Mouse (Mus musculus): ENCODE data around the gene 5730522E02Rik. TPM values are rescaled to one million over a fixed set of nuclear protein-coding genes. Genes with fewer than 3 reads are reported as not detected.

The 5730522E02Rik gene
- polyA plus RNA-seq, 1 experiment = 0.25 TPM

DNA sequence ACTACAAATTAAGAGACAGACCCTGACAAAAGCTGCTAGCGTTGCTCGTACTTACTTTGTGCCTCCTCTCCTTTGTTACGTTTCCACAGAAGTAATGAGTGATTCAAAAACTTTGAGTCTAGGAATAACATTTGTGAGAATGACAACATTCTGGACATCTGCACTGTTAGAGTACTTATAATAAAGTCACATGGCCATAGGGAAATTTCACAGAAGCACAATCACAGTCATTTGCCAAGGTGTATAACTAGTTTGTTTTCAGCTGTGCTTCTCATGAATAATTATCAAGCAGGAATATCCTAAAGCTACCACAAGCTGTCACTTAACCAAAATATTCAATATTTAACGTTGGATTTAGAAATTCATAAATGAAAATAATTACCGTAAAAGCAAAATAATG is 269.1 kb downstream of the 5730522E02Rik start:
- H3K27ac ChIP-seq (ENCODE audit: control insufficient read depth, insufficient read depth, low read depth, low read length) = no peak overlapping the region
- TF ChIP-seq POLR2A (IDR thresholded peaks at IDR 0.05; ENCODE audit: control insufficient read depth, low read depth, low read length) (no peak), CTCF (IDR thresholded peaks at IDR 0.05; ENCODE audit: control insufficient read depth, insufficient read depth, insufficient replicate concordance, low read depth, low read length) (no peak)
- no peak overlapping the region for H3K4me3 ChIP-seq (ENCODE audit: control insufficient read depth, low read depth, low read length)
- H3K4me1 ChIP-seq (ENCODE audit: control insufficient read depth, insufficient read depth, low read length) = no peaks in the 10 kb centered on the region
- H3K27me3 ChIP-seq (ENCODE audit: control insufficient read depth, insufficient read depth, low read length) = no peaks in the 10 kb centered on the region
- H3K36me3 ChIP-seq (ENCODE audit: control insufficient read depth, insufficient read depth, low read length) = no peaks in the 10 kb centered on the region

DNA sequence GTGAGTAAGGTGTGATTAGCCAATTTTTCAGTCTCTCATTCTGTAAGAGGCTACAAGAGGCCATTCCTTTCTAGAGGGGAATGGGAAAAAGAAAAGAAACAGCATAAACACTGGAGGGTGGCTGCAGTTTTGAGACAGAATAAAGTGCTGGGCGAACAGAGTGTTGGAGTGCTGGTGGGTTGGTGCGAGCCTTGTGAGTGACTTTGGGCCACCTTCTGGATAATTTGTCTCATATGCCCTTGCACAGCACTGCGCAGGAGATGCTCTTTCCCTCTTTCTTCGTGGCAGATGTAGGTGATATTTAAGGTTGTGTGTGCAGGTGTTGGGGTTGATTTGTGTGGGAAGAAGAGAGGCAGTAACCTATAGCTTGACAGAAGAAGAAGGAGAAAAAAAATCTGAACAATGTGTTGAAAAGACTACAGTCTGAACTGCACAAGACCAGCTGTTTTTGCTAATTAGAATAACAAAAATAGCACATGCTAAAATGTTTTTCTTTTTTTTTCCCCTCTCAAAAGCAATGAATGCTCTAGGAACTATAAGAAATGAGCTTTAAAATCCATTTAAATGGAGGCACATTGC is 269.8 kb downstream of the 5730522E02Rik start:
- TF ChIP-seq POLR2A (IDR thresholded peaks at IDR 0.05; ENCODE audit: control insufficient read depth, low read depth, low read length) (no peak), CTCF (IDR thresholded peaks at IDR 0.05; ENCODE audit: control insufficient read depth, insufficient read depth, insufficient replicate concordance, low read depth, low read length) (no peak)

DNA sequence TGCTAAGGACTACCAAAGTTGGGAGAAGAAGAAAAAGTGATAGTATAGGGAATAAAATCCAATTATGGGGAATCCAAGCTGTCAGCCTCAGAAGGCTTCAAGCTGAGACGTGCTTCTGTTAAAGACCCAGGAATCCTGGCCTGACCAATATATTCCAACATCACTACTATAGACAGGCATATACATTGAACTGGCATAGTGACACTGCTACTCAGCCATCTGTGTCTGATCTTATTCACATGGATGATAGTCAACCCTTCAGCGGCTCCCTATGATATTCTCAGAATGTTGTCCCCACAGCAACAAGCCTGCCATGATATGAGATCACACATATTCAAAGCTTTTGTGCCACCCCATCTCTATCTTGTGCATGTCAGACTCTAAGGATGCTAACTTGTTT is 284.3 kb downstream of the 5730522E02Rik start:
- H3K4me3 ChIP-seq (ENCODE audit: control insufficient read depth, low read depth, low read length) = no peak overlapping the region
- H3K27ac ChIP-seq (ENCODE audit: control insufficient read depth, insufficient read depth, low read depth, low read length) = no peak overlapping the region
- TF ChIP-seq CTCF (IDR thresholded peaks at IDR 0.05; ENCODE audit: control insufficient read depth, insufficient read depth, insufficient replicate concordance, low read depth, low read length) (no peak), POLR2A (IDR thresholded peaks at IDR 0.05; ENCODE audit: control insufficient read depth, low read depth, low read length) (no peak)
- no peaks in the 10 kb centered on the region for H3K36me3 ChIP-seq (ENCODE audit: control insufficient read depth, insufficient read depth, low read length)
- H3K27me3 ChIP-seq (ENCODE audit: control insufficient read depth, insufficient read depth, low read length) = no peaks in the 10 kb centered on the region
- no peaks in the 10 kb centered on the region for H3K4me1 ChIP-seq (ENCODE audit: control insufficient read depth, insufficient read depth, low read length)

More for the DNA sequence above, 269.8 kb downstream of the 5730522E02Rik start:
- Histone ChIP-seq H3K4me1 (ENCODE audit: control insufficient read depth, insufficient read depth, low read length) (no peaks in the 10 kb centered on the region), H3K4me3 (ENCODE audit: control insufficient read depth, low read depth, low read length) (no peak overlapping the region), H3K27ac (ENCODE audit: control insufficient read depth, insufficient read depth, low read depth, low read length) (no peak overlapping the region), H3K27me3 (ENCODE audit: control insufficient read depth, insufficient read depth, low read length) (no peaks in the 10 kb centered on the region), H3K36me3 (ENCODE audit: control insufficient read depth, insufficient read depth, low read length) (no peaks in the 10 kb centered on the region)

DNA sequence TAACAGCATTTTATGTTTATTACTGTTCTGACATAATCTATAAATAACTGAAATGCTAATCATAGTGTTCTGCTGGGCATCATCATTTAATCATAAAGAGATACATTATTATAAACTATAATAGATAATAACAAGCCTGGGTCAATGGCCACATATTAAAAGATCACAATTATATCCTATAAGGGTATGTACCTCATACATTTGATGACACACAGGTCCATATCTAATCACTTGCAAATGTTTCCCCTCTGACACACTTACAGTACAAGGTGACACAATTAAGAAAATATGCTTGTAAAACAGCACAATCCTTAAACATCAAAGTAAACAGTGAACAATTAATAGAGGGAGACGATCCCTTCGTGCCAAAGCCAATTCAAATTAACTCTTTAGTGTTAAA is 308.2 kb downstream of the 5730522E02Rik start:
- Histone ChIP-seq H3K27ac (ENCODE audit: control insufficient read depth, insufficient read depth, low read depth, low read length) (no peak overlapping the region), H3K4me3 (ENCODE audit: control insufficient read depth, low read depth, low read length) (no peak overlapping the region), H3K36me3 (ENCODE audit: control insufficient read depth, insufficient read depth, low read length) (no peaks in the 10 kb centered on the region), H3K27me3 (ENCODE audit: control insufficient read depth, insufficient read depth, low read length) (no peaks in the 10 kb centered on the region), H3K4me1 (ENCODE audit: control insufficient read depth, insufficient read depth, low read length) (no peaks in the 10 kb centered on the region)
- TF ChIP-seq POLR2A (IDR thresholded peaks at IDR 0.05; ENCODE audit: control insufficient read depth, low read depth, low read length) (no peak), CTCF (IDR thresholded peaks at IDR 0.05; ENCODE audit: control insufficient read depth, insufficient read depth, insufficient replicate concordance, low read depth, low read length) (no peak)

DNA sequence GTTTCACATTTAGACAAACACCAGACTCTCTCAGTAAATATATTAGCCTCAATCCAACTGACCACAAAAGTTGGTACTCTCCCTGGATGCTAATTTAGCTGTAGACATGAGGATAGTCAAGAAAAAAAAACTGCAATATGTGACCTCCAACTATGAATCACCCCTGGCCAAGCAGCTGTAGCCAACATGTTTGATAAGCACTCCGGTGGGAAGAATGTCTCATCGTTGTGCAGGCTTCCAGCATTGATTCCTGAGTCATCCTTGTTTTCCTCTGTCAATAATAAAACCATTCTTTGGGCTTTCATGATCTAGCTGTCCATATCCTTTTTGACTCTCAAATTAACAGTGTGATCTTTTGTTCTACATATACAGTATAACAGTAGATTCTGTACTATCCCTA is 308.9 kb downstream of the 5730522E02Rik start:
- Histone ChIP-seq H3K4me3 (ENCODE audit: control insufficient read depth, low read depth, low read length) (no peak overlapping the region), H3K27me3 (ENCODE audit: control insufficient read depth, insufficient read depth, low read length) (no peaks in the 10 kb centered on the region), H3K4me1 (ENCODE audit: control insufficient read depth, insufficient read depth, low read length) (no peaks in the 10 kb centered on the region), H3K36me3 (ENCODE audit: control insufficient read depth, insufficient read depth, low read length) (no peaks in the 10 kb centered on the region), H3K27ac (ENCODE audit: control insufficient read depth, insufficient read depth, low read depth, low read length) (no peak overlapping the region)
- TF ChIP-seq CTCF (IDR thresholded peaks at IDR 0.05; ENCODE audit: control insufficient read depth, insufficient read depth, insufficient replicate concordance, low read depth, low read length) = no peak
- TF ChIP-seq POLR2A (IDR thresholded peaks at IDR 0.05; ENCODE audit: control insufficient read depth, low read depth, low read length) = no peak

DNA sequence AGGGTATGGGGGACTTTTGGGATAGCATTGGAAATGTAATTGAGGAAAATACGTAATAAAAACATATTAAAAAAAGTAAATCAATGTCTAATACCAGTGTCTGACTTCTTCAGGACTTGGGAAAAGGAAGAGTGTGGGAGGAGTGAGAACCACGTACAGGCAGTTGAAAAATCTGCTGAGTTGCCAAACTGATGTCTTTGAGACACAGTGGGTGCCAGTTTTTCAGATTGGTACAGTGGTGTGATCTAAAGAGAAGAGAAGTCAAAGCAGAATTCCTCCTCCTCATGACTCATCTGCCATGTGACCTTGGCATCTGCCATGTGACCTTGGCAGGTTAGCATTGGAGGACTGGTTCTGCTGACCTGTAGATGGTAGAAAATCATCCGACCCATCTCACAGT is 316.7 kb downstream of the 5730522E02Rik start:
- Histone ChIP-seq H3K4me3 (ENCODE audit: control insufficient read depth, low read depth, low read length) (no peak overlapping the region), H3K4me1 (ENCODE audit: control insufficient read depth, insufficient read depth, low read length) (no peaks in the 10 kb centered on the region), H3K27ac (ENCODE audit: control insufficient read depth, insufficient read depth, low read depth, low read length) (no peak overlapping the region), H3K27me3 (ENCODE audit: control insufficient read depth, insufficient read depth, low read length) (no peaks in the 10 kb centered on the region), H3K36me3 (ENCODE audit: control insufficient read depth, insufficient read depth, low read length) (no peaks in the 10 kb centered on the region)
- TF ChIP-seq CTCF (IDR thresholded peaks at IDR 0.05; ENCODE audit: control insufficient read depth, insufficient read depth, insufficient replicate concordance, low read depth, low read length) (no peak), POLR2A (IDR thresholded peaks at IDR 0.05; ENCODE audit: control insufficient read depth, low read depth, low read length) (no peak)

DNA sequence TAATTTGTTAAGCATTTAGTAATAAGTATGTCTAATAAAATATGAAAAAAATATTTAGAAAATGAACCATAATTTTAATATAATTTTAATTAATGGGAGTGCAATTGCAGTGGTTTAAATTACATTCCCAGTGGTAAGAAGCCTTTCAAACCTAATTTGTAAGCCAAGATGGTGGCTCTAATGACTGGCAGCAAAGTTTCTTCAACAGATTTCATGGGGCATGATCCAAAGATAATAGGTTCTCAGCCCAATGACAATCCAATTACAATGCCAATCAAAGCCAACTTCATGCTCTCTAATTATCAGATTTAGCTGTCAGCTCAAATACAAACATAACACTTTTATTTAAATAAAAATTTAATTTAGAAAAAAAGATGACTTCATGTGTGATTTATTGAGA is 337.6 kb downstream of the 5730522E02Rik start:
- Histone ChIP-seq H3K4me1 (ENCODE audit: control insufficient read depth, insufficient read depth, low read length) (no peaks in the 10 kb centered on the region), H3K27me3 (ENCODE audit: control insufficient read depth, insufficient read depth, low read length) (no peaks in the 10 kb centered on the region), H3K4me3 (ENCODE audit: control insufficient read depth, low read depth, low read length) (no peak overlapping the region), H3K27ac (ENCODE audit: control insufficient read depth, insufficient read depth, low read depth, low read length) (no peak overlapping the region), H3K36me3 (ENCODE audit: control insufficient read depth, insufficient read depth, low read length) (no peaks in the 10 kb centered on the region)
- TF ChIP-seq CTCF (IDR thresholded peaks at IDR 0.05; ENCODE audit: control insufficient read depth, insufficient read depth, insufficient replicate concordance, low read depth, low read length) (no peak), POLR2A (IDR thresholded peaks at IDR 0.05; ENCODE audit: control insufficient read depth, low read depth, low read length) (no peak)

DNA sequence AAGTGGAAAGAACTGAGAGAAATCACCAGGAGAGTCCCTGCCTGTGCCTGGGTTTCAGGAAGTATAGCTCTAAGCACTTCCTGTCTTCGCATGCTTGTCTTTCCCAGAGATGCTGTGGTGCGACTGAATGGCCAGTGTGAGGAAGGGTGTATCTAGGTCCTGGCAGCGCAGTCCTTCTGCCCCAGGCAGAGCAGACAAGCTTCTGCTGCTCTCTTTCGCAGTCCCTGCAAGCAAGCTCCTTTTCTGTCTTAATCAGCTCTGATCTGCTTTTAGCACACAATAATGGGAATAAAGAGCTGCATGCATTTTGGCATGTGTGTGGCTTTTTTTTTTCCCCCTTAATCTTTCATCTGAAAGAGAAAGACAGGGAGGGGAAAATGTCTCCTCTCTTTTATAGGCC is 338.2 kb downstream of the 5730522E02Rik start:
- no peak overlapping the region for H3K4me3 ChIP-seq (ENCODE audit: control insufficient read depth, low read depth, low read length)
- no peaks in the 10 kb centered on the region for H3K4me1 ChIP-seq (ENCODE audit: control insufficient read depth, insufficient read depth, low read length)
- TF ChIP-seq POLR2A (IDR thresholded peaks at IDR 0.05; ENCODE audit: control insufficient read depth, low read depth, low read length) = no peak
- TF ChIP-seq CTCF (IDR thresholded peaks at IDR 0.05; ENCODE audit: control insufficient read depth, insufficient read depth, insufficient replicate concordance, low read depth, low read length) = no peak
- H3K27ac ChIP-seq (ENCODE audit: control insufficient read depth, insufficient read depth, low read depth, low read length) = no peak overlapping the region
- no peaks in the 10 kb centered on the region for H3K27me3 ChIP-seq (ENCODE audit: control insufficient read depth, insufficient read depth, low read length)
- H3K36me3 ChIP-seq (ENCODE audit: control insufficient read depth, insufficient read depth, low read length) = no peaks in the 10 kb centered on the region
